Comparison of ENCODE assay signal across 8 mouse cellular contexts in genomic region chr10:40164421-40165386, GRCm38 (mm10). TPM values are rescaled to one million over a fixed set of nuclear protein-coding genes. Genes with fewer than 3 reads are reported as not detected.
DNase-seq lines count a peak whose midpoint lies in the region; ATAC-seq and TF ChIP-seq lines count a peak whose summit lies in the region.

No protein-coding gene starts in this region.

- 81% methylated on average over 27 of the region's 27 CpGs for whole genome bisulfite sequencing in kidney, embryonic 14.5 days
- 49% methylated on average over 27 of the region's 27 CpGs for WGBS in heart, postnatal 0 days
- WGBS in liver, embryonic 11.5 days = 43% methylated on average over 27 of the region's 27 CpGs
- WGBS in midbrain, embryonic 11.5 days = 87% methylated on average over 27 of the region's 27 CpGs
- 87% methylated on average over 27 of the region's 27 CpGs for WGBS in midbrain, postnatal 0 days

- peak; percentile 31 for DNase-seq in kidney, adult 18-20 months
- peak; percentile 33 to 40 for DNase-seq in cerebellum, postnatal 36 days
- DNase-seq in heart, postnatal 0 days (ENCODE audit: low spot score) = peak; percentile 61
- DNase-seq in liver, embryonic 11.5 days (ENCODE audit: low spot score) = no peak
- peak; percentile 67 for DNase-seq in telencephalon, adult 2 months (ENCODE audit: low read depth, low spot score)
- no peak for DNase-seq in midbrain, embryonic 11.5 days (ENCODE audit: low spot score, missing footprints)
- no peak for DNase-seq in midbrain, postnatal 0 days (ENCODE audit: low spot score)

- no peak for TF ChIP-seq EP300 in heart, postnatal 0 days (IDR thresholded peaks at IDR 0.05; ENCODE audit: low read depth)

- no peak overlapping the region for H3K9ac ChIP-seq in kidney, embryonic 14.5 days (ENCODE audit: low read depth, low read length)
- H3K9ac ChIP-seq in heart, postnatal 0 days (replicated peaks; ENCODE audit: low read depth, low read length) = no peak overlapping the region
- H3K9ac ChIP-seq in liver, embryonic 11.5 days (ENCODE audit: low read depth, low read length) = 0 out of 2 replicates have a peak overlapping the region, but pooled peaks have one; percentile 6
- no peak overlapping the region for H3K9ac ChIP-seq in midbrain, embryonic 11.5 days (ENCODE audit: low read length)
- H3K9ac ChIP-seq in midbrain, postnatal 0 days (replicated peaks; ENCODE audit: low read length, poor library complexity, severe bottlenecking) = no peak overlapping the region

- no peak for TF ChIP-seq CTCF in heart, postnatal 0 days (IDR thresholded peaks at IDR 0.05; ENCODE audit: low read depth)
- no peak for TF ChIP-seq CTCF in midbrain, postnatal 0 days (IDR thresholded peaks at IDR 0.05)

- ATAC-seq in kidney, embryonic 14.5 days (ENCODE audit: low FRiP score, low TSS enrichment) = no peak
- peak; percentile 51; the same call in 1 of the 2 replicates for ATAC-seq in heart, postnatal 0 days (ENCODE audit: insufficient read depth, low read depth)
- no peak for ATAC-seq in liver, embryonic 11.5 days (replicated peaks; ENCODE audit: low FRiP score)
- no peak for ATAC-seq in midbrain, embryonic 11.5 days (ENCODE audit: low FRiP score)
- no peak for ATAC-seq in midbrain, postnatal 0 days (ENCODE audit: low FRiP score)

- no peak overlapping the region for H3K4me2 ChIP-seq in kidney, embryonic 14.5 days (replicated peaks; ENCODE audit: low read depth, low read length)
- H3K4me2 ChIP-seq in heart, postnatal 0 days (ENCODE audit: low read depth, low read length) = peak overlapping the region; percentile 50
- peak overlapping the region; percentile 58 for H3K4me2 ChIP-seq in liver, embryonic 11.5 days
- H3K4me2 ChIP-seq in midbrain, embryonic 11.5 days = no peak overlapping the region
- no peak overlapping the region for H3K4me2 ChIP-seq in midbrain, postnatal 0 days (ENCODE audit: low read depth, low read length, poor library complexity, severe bottlenecking)

- H3K27me3 ChIP-seq in kidney, embryonic 14.5 days (ENCODE audit: control insufficient read depth, insufficient read depth, low read length) = no peaks in the 10 kb centered on the region
- H3K27me3 ChIP-seq in heart, postnatal 0 days (ENCODE audit: control insufficient read depth, insufficient read depth, low read length) = no peaks in the 10 kb centered on the region
- no peaks in the 10 kb centered on the region for H3K27me3 ChIP-seq in liver, embryonic 11.5 days (replicated peaks; ENCODE audit: control insufficient read depth, insufficient read depth, low read length)
- H3K27me3 ChIP-seq in midbrain, embryonic 11.5 days (ENCODE audit: control insufficient read depth, insufficient read depth, low read length) = no peaks in the 10 kb centered on the region
- no peaks in the 10 kb centered on the region for H3K27me3 ChIP-seq in midbrain, postnatal 0 days (ENCODE audit: insufficient read depth, low read length)

- H3K9me3 ChIP-seq in kidney, embryonic 14.5 days (ENCODE audit: control insufficient read depth, low read length) = no peaks in the 10 kb centered on the region
- no peaks in the 10 kb centered on the region for H3K9me3 ChIP-seq in heart, postnatal 0 days (replicated peaks; ENCODE audit: control insufficient read depth, low read length)
- H3K9me3 ChIP-seq in liver, embryonic 11.5 days (ENCODE audit: control insufficient read depth, low read length) = no peaks in the 10 kb centered on the region
- H3K9me3 ChIP-seq in midbrain, embryonic 11.5 days (ENCODE audit: control insufficient read depth, low read length) = no peaks in the 10 kb centered on the region
- H3K9me3 ChIP-seq in midbrain, postnatal 0 days (ENCODE audit: low read length) = no peaks in the 10 kb centered on the region

- no peaks in the 10 kb centered on the region for H3K36me3 ChIP-seq in kidney, embryonic 14.5 days (ENCODE audit: control insufficient read depth, insufficient read depth, low read length)
- no peaks in the 10 kb centered on the region for H3K36me3 ChIP-seq in heart, postnatal 0 days (replicated peaks; ENCODE audit: control insufficient read depth, insufficient read depth, low read length)
- H3K36me3 ChIP-seq in liver, embryonic 11.5 days (ENCODE audit: control insufficient read depth, insufficient read depth, low read length) = no peaks in the 10 kb centered on the region
- no peaks in the 10 kb centered on the region for H3K36me3 ChIP-seq in midbrain, embryonic 11.5 days (ENCODE audit: control insufficient read depth, insufficient read depth, low read length)
- H3K36me3 ChIP-seq in midbrain, postnatal 0 days (ENCODE audit: insufficient read depth, low read length) = no peaks in the 10 kb centered on the region

- H3K4me1 ChIP-seq in kidney, embryonic 14.5 days (ENCODE audit: control insufficient read depth, insufficient read depth, low read length) = no peaks in the 10 kb centered on the region
- H3K4me1 ChIP-seq in heart, postnatal 0 days (ENCODE audit: control insufficient read depth, insufficient read depth) = no peaks in the 10 kb centered on the region
- peaks cover 7% of the 10 kb centered on the region; the same call in 1 of the 2 replicates for H3K4me1 ChIP-seq in liver, embryonic 11.5 days (replicated peaks; ENCODE audit: control insufficient read depth, insufficient read depth, low read length)
- H3K4me1 ChIP-seq in midbrain, embryonic 11.5 days (ENCODE audit: control insufficient read depth, insufficient read depth, low read length) = no peaks in the 10 kb centered on the region
- H3K4me1 ChIP-seq in midbrain, postnatal 0 days (ENCODE audit: insufficient read depth, low read length) = no peaks in the 10 kb centered on the region

- H3K4me3 ChIP-seq in kidney, embryonic 14.5 days (ENCODE audit: low read length) = no peak overlapping the region
- H3K4me3 ChIP-seq in heart, postnatal 0 days (ENCODE audit: low read depth, low read length) = peak overlapping the region; percentile 9; the same call in 1 of the 2 replicates
- H3K4me3 ChIP-seq in liver, embryonic 11.5 days (ENCODE audit: low read depth, low read length) = peak overlapping the region; percentile 19; the same call in 1 of the 2 replicates
- H3K4me3 ChIP-seq in midbrain, embryonic 11.5 days (ENCODE audit: low read depth, low read length) = no peak overlapping the region
- no peak overlapping the region for H3K4me3 ChIP-seq in midbrain, postnatal 0 days (ENCODE audit: low read depth, low read length)

- no peak overlapping the region for H3K27ac ChIP-seq in kidney, embryonic 14.5 days (ENCODE audit: low read depth, low read length)
- H3K27ac ChIP-seq in heart, postnatal 0 days (ENCODE audit: low read depth) = no peak overlapping the region
- H3K27ac ChIP-seq in liver, embryonic 11.5 days (ENCODE audit: low read depth, low read length) = no peak overlapping the region
- H3K27ac ChIP-seq in midbrain, embryonic 11.5 days (ENCODE audit: low read depth, low read length) = no peak overlapping the region
- no peak overlapping the region for H3K27ac ChIP-seq in midbrain, postnatal 0 days (ENCODE audit: low read depth, low read length)

RNA-seq across cellular contexts. Expression of gene Slc16a10, which starts 22.6 kb away (rescaled TPM):
- polyA plus RNA-seq in kidney, embryonic 14.5 days (2014; fragmentation: Nextera tagmentation; extraction: Ambion mirVana) = 4.2 and 9.2 TPM in 2 replicates
- 14.2 and 15.6 TPM in 2 replicates for total RNA-seq in heart, postnatal 0 days (2014; rRNA removed; ENCODE audit: low replicate concordance)
- 11.6 and 12.4 TPM in 2 replicates for polyA plus RNA-seq in heart, postnatal 0 days (2015; fragmentation: Nextera tagmentation; extraction: Ambion mirVana)
- polyA plus RNA-seq in liver, embryonic 11.5 days (2014; fragmentation: Nextera tagmentation; extraction: Ambion mirVana) = 46.9 and 49.2 TPM in 2 replicates
- polyA plus RNA-seq in midbrain, embryonic 11.5 days (2014; fragmentation: Nextera tagmentation; extraction: Ambion mirVana) = 3.5 and 4.6 TPM in 2 replicates
- total RNA-seq in midbrain, postnatal 0 days (2014; rRNA removed) = 2.1 and 2.2 TPM in 2 replicates
- 2.0 and 2.2 TPM in 2 replicates for polyA plus RNA-seq in midbrain, postnatal 0 days (2015; fragmentation: Nextera tagmentation; extraction: Ambion mirVana)

Comparison
In these comparisons a context has a peak if more than half of its experiments do, and no peak if none do; other contexts are left out.
1. DNase-seq: peak in kidney, adult 18-20 months (single experiment), cerebellum, postnatal 36 days (2 of 2), heart, postnatal 0 days (single experiment) and telencephalon, adult 2 months (single experiment); none in liver, embryonic 11.5 days (single experiment), midbrain, embryonic 11.5 days (single experiment) and midbrain, postnatal 0 days (single experiment).
2. H3K4me2 ChIP-seq: peak in heart, postnatal 0 days (single experiment) and liver, embryonic 11.5 days (single experiment); none in kidney, embryonic 14.5 days (single experiment), midbrain, embryonic 11.5 days (single experiment) and midbrain, postnatal 0 days (single experiment).
3. H3K4me3 ChIP-seq: peak in heart, postnatal 0 days (single experiment) and liver, embryonic 11.5 days (single experiment); none in kidney, embryonic 14.5 days (single experiment), midbrain, embryonic 11.5 days (single experiment) and midbrain, postnatal 0 days (single experiment).